Mouse (Mus musculus) inflammation-experienced regulatory T-cells, adult 6 months (primary cell): ENCODE measurements around the gene Zswim4. TPM values are rescaled to one million over a fixed set of nuclear protein-coding genes. Genes with fewer than 3 reads are reported as not detected.
A peak's percentile ranks its signal among the peaks of the same experiment; 100 is the strongest.

Experiments used
- ATAC-seq: one replicate; pipeline ENCODE4 v1.8.0; 2017
- polyA plus RNA-seq, 3 experiments: library from polyadenylated mRNA; unstranded; fragments of 100-300 nt; shearing (Covaris generic); gene quantifications; one replicate each; pipeline ENCODE4 v1.2.1; 2017

The Zswim4 gene
- polyA plus RNA-seq, 3 experiments from 2014 or later: 2.9 to 4.8 (median 4.4) TPM

GRCm38 (mm10) chr8:84180530-84181190, 56.2 kb downstream of the Zswim4 start:
- ATAC-seq: no peak

DNA sequence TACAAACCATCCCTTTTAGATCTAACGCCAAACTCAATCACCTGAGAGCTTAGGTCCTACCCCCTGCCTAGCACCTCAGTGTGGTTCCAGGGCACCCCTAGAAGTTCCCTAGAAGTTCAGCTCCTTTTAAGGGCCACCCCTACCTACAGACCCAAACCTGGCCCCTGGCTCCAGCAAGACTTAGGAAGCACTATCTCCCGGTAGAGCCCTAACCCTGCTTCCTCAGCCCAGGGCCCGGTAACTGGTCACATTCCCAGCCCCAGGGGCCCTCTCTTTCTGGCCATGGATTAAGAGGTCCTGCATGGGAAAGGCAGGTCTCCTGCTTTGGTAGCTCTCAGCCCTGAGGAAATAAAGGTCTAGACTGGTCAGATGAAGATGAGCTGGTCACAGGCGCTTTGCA, 56.9 kb downstream of the Zswim4 start:
- no peak for ATAC-seq

DNA sequence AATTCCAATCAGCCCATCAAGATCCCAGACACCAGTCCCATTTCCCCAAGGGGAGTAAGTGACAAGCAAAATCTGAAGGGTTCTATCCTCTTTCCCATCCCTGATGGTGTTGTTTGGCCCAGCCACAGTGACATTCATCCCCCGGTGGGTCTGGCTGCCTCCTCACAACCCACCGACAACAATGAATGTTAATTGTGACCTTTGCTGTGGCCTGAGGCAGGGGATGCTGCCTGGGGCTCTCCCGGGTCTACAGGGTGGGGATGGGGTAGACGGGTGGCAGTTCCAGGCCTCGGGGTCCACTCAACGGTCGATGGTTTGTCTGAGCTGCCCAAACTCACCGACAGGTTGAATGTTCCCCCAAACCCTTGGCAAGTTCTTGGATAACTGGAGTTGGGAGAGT, 58.3 kb downstream of the Zswim4 start:
- ATAC-seq: no peak

DNA sequence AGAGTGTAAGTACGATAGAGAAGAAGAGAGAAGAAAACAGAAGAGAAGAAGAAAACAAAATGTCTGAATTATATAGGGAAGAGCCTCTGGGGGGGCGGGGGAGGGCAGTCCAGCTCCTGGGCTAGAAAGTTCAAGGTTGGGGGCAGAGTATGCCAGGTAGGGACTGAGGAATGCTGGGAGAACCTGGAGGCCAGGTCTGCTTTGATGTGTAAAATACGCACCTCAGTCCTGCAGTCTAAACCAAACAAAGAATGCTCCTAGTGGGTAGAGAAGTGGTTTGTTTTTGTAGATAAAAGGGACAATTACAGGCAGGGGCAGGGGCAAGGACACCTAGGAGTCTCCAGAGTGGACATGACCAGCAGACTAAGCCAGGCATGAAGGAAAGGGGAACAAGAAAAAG, 59.5 kb downstream of the Zswim4 start:
- no peak for ATAC-seq

DNA sequence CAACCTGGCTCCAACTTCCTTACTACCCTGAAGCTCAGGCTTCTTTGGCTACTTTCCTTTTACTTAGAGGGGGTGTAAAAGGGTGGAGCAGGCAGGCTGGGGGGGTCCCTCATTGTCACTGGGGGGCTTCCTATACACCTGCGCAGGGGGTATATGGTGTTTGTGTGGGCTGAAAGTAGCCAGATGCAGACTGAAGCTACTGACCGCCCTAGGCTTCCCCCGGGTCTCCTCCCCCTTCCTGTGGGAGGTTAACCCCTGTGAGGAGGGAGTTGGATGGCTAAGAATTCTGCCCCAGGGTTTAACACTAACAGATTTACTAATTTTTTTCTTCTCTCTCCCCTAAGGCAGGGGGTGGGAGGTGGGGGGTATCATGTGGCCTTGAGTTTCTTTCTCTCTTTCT, 60.3 kb downstream of the Zswim4 start:
- no peak for ATAC-seq

DNA sequence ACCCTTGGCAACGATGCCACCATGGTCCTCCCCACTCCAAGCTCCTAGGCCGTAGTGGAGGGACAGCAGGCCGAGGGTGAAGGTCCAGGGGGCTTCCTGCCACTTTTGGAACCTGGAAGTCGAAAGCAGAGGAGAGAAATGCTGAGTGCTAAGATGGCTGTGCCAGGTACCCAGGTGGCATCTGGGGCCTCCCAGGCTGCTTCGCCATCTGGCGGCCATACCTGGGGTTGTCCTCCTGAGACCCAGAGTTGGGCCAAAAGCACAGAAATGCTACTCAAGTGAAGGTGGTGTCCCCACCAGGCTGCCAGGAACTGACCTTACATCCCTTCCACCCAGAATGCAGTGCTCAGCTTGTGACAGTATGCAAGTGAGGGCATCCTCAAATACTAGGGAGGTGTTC, 63.0 kb downstream of the Zswim4 start:
- ATAC-seq: peak; percentile 77

DNA sequence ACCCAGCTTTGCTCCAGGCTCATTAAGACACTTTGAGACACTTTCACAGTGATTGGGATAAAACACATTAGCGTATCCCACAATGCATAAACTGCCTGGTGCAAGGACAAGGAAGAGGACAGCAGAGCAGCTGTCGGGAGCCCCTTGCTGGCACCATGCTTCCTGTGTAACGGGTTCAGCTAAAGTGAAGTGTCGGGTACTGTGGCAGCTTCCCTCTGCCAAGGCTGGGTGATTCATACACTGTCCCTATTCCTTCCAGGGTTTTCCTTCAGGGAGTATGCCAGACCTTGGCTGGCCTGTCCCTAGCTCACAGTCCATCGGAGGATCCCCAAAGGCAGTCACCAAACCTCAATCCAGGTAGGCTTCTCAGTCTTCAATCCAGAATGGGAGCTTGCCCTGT, 66.8 kb downstream of the Zswim4 start:
- no peak for ATAC-seq

DNA sequence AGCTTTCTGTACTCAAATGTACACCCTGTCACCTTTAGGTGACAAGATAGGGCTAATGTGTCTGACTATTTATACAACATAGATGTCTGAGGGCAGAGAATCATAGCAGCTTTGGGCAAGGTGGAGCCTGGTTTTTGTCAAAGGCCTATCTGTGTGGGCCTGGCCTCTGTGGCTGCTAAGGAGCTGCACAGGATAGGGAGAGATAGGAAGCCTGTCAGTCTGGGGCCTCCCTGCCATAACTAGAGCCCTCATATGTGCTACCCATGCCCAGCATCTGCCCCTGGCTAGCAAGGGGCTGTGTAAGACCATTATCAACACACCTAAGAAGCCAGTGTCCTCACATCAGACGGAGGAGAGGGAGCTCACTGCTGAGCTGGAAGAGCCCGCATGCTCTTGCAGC, 69.2 kb downstream of the Zswim4 start:
- ATAC-seq: no peak

Other genes starting within 250 kb of the Zswim4 start
- 1 to 10 TPM; 5.0 to 7.3 (median 6.5) TPM for gene Samd1, start 239.4 kb downstream of the Zswim4 start, polyA plus RNA-seq
- under 1 TPM in 2 of 3 experiments, not detected in 1; 0.51 to 0.70 TPM for gene 1700067K01Rik, start 235.6 kb downstream of the Zswim4 start, polyA plus RNA-seq
- gene 2210011C24Rik, start 224.9 kb downstream of the Zswim4 start, polyA plus RNA-seq: 1 to 10 TPM in 2 of 3 experiments, not detected in 1; 1.2 to 2.5 TPM
- 1 to 10 TPM; 1.6 to 3.7 (median 2.8) TPM for gene Palm3, start 215.6 kb downstream of the Zswim4 start, polyA plus RNA-seq
- 100 to 1,000 TPM; 188 to 350 (median 272) TPM for gene Il27ra, start 194.5 kb downstream of the Zswim4 start, polyA plus RNA-seq
- gene Rln3, start 192.1 kb downstream of the Zswim4 start, polyA plus RNA-seq: 10 to 100 TPM; 21.2 to 34.2 (median 31.9) TPM
- gene Gm10643, start 171.9 kb downstream of the Zswim4 start, polyA plus RNA-seq: 1 to 10 TPM in 1 of 3 experiments, under 1 TPM in 2; 0.53 to 1.4 (median 0.91) TPM
- 10 to 100 TPM in 2 of 3 experiments, 1 to 10 TPM in 1; 9.4 to 13.2 (median 13.2) TPM for gene Rfx1, start 170.2 kb downstream of the Zswim4 start, polyA plus RNA-seq
- 10 to 100 TPM; 16.6 to 20.0 (median 18.6) TPM for gene Dcaf15, start 132.3 kb downstream of the Zswim4 start, polyA plus RNA-seq
- gene Podnl1, start 111.1 kb downstream of the Zswim4 start, polyA plus RNA-seq: 10 to 100 TPM in 1 of 3 experiments, 1 to 10 TPM in 2; 8.5 to 32.9 (median 8.7) TPM
- gene Cc2d1a, start 89.1 kb downstream of the Zswim4 start, polyA plus RNA-seq: 10 to 100 TPM; 13.9 to 24.2 (median 21.3) TPM
- 1 to 10 TPM in 2 of 3 experiments, not detected in 1; 1.5 to 1.6 TPM for gene 4930432K21Rik, start 89.0 kb downstream of the Zswim4 start, polyA plus RNA-seq
- gene Nanos3, start 51.8 kb downstream of the Zswim4 start, polyA plus RNA-seq: not detected
- 100 to 1,000 TPM; 351 to 392 (median 390) TPM for gene D8Ertd738e, start 12.7 kb upstream of the Zswim4 start, polyA plus RNA-seq
- gene Mri1, start 20.3 kb upstream of the Zswim4 start, polyA plus RNA-seq: 10 to 100 TPM in 2 of 3 experiments, 1 to 10 TPM in 1; 7.2 to 34.3 (median 25.2) TPM
- gene Ccdc130, start 33.3 kb upstream of the Zswim4 start, polyA plus RNA-seq: 10 to 100 TPM; 40.4 to 53.7 (median 44.6) TPM
- gene Cacna1a, start 151.4 kb upstream of the Zswim4 start, polyA plus RNA-seq: 1 to 10 TPM; 3.4 to 8.2 (median 8.2) TPM